Mouse (Mus musculus) kidney, adult 2 months (tissue): ENCODE data around the gene Olfr555.

Source experiments
- CTCF ChIP-seq: fragments of 200-500 bp; conservative IDR thresholded peaks from 2 replicates; pipeline ENCODE4 v1.5.1; 2011; ENCODE audit warnings: low read depth, mild to moderate bottlenecking, control low read depth, low read length, moderate library complexity, mixed read lengths; ENCODE audit not compliant: insufficient read depth, insufficient read length
- POLR2A ChIP-seq: fragments of 200-500 bp; IDR thresholded peaks from one replicate; pipeline ENCODE4 v1.6.1; 2011; ENCODE audit warnings: low read depth, low read length, control low read depth

- TF ChIP-seq POLR2A (no peak), CTCF (no peak)
These were observed 28.4 kb downstream of the Olfr555 start, which contains the start of gene Trim68 for GRCm38 (mm10) chr7:102686944-102687501.
